Mouse (Mus musculus): ENCODE measurements at regions not wholly inside any gene's neighbourhood (a gene's known extent, or its start where the extent isn't known, plus 50 kb on each side); places are given as distances from the start of the nearest gene placed in this dataset.

GRCm38 (mm10) chr17:72993134-72993533 lies 75.0 kb downstream of the Lbh start:
- ATAC-seq (ENCODE audit: low FRiP score): no peak
- no peak overlapping the region for H3K4me3 ChIP-seq (replicated peaks)
- H3K27ac ChIP-seq: no peak overlapping the region
- no peaks in the 10 kb centered on the region for H3K27me3 ChIP-seq
- no peak overlapping the region for H3K4me2 ChIP-seq
- H3K36me3 ChIP-seq (replicated peaks): no peaks in the 10 kb centered on the region
- no peak overlapping the region for H3K9ac ChIP-seq
- peaks cover 10% of the 10 kb centered on the region for H3K4me1 ChIP-seq
- H3K9me3 ChIP-seq: no peaks in the 10 kb centered on the region

- no peak for ATAC-seq (ENCODE audit: low FRiP score)
- H3K9me3 ChIP-seq: no peaks in the 10 kb centered on the region
These were observed 75.5 kb downstream of the Lbh start for GRCm38 (mm10) chr17:72993626-72994025.

GRCm38 (mm10) chr17:72996539-72996938 lies 78.4 kb downstream of the Lbh start:
- ATAC-seq (ENCODE audit: low FRiP score): no peak
- 80% methylated on average over 7 of the region's 7 CpGs for WGBS
- peaks cover 10% of the 10 kb centered on the region for H3K4me1 ChIP-seq
- H3K4me3 ChIP-seq (replicated peaks): no peak overlapping the region
- no peaks in the 10 kb centered on the region for H3K36me3 ChIP-seq (replicated peaks)
- H3K4me2 ChIP-seq: no peak overlapping the region
- no peak overlapping the region for H3K9ac ChIP-seq
- H3K27me3 ChIP-seq: no peaks in the 10 kb centered on the region
- H3K27ac ChIP-seq: no peak overlapping the region
- H3K9me3 ChIP-seq: no peaks in the 10 kb centered on the region

More at GRCm38 (mm10) chr17:72993626-72994025, 75.5 kb downstream of the Lbh start:
- Histone ChIP-seq H3K27ac (no peak overlapping the region), H3K4me1 (peaks cover 10% of the 10 kb centered on the region), H3K27me3 (no peaks in the 10 kb centered on the region), H3K9ac (no peak overlapping the region), H3K4me3 (replicated peaks) (no peak overlapping the region), H3K36me3 (replicated peaks) (no peaks in the 10 kb centered on the region), H3K4me2 (no peak overlapping the region)
- 48% methylated on average over 7 of the region's 7 CpGs for WGBS

GRCm38 (mm10) chr17:72997301-72997921 lies 79.3 kb downstream of the Lbh start:
- no peak overlapping the region for H3K4me3 ChIP-seq (replicated peaks)
- H3K27ac ChIP-seq: no peak overlapping the region
- no peak overlapping the region for H3K9ac ChIP-seq
- H3K36me3 ChIP-seq (replicated peaks): no peaks in the 10 kb centered on the region
- H3K4me2 ChIP-seq: no peak overlapping the region
- H3K9me3 ChIP-seq: no peaks in the 10 kb centered on the region
- H3K27me3 ChIP-seq: no peaks in the 10 kb centered on the region
- H3K4me1 ChIP-seq: peaks cover 10% of the 10 kb centered on the region
- 0 out of 2 replicates have a peak, but pooled peaks have one; percentile 53 for ATAC-seq (ENCODE audit: low FRiP score)
- WGBS: 17% methylated on average over 5 of the region's 5 CpGs

GRCm38 (mm10) chr17:73005100-73005499 lies 87.0 kb downstream of the Lbh start:
- Histone ChIP-seq H3K9ac (no peak overlapping the region), H3K4me1 (no peaks in the 10 kb centered on the region), H3K4me3 (replicated peaks) (no peak overlapping the region), H3K4me2 (no peak overlapping the region), H3K9me3 (no peaks in the 10 kb centered on the region), H3K27me3 (no peaks in the 10 kb centered on the region), H3K27ac (no peak overlapping the region), H3K36me3 (replicated peaks) (no peaks in the 10 kb centered on the region)
- WGBS: 89% methylated on average over 9 of the region's 9 CpGs
- no peak for ATAC-seq (ENCODE audit: low FRiP score)

- WGBS: 63% methylated on average over 4 of the region's 4 CpGs
These were observed 90.8 kb downstream of the Lbh start for GRCm38 (mm10) chr17:73008901-73009300.

DNA sequence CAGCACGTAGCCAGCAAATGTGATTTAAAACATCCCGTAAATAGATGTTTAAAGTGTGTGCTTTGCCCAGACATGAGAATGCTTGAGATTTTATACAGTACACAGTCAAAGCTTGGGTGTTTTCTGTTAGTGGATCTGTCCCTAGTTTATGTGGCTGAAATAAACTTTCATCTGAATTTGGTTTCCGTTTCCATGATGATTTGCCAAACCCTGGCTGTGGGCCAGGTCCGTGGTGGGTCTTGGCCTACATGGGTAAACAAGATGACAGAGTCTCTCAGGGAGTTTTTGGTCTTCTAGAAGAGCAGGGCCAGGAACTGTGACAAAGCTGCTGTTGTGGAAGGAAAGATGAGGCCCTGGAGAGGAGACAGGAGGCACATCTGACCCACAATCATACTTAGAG lies 91.9 kb downstream of the Lbh start:
- H3K4me2 ChIP-seq: no peak overlapping the region
- no peak overlapping the region for H3K4me3 ChIP-seq (replicated peaks)
- 91% methylated on average over 4 of the region's 4 CpGs for WGBS
- no peaks in the 10 kb centered on the region for H3K27me3 ChIP-seq
- no peaks in the 10 kb centered on the region for H3K9me3 ChIP-seq
- H3K4me1 ChIP-seq: peaks cover 5% of the 10 kb centered on the region
- H3K27ac ChIP-seq: no peak overlapping the region
- no peak for ATAC-seq (ENCODE audit: low FRiP score)
- no peaks in the 10 kb centered on the region for H3K36me3 ChIP-seq (replicated peaks)
- H3K9ac ChIP-seq: no peak overlapping the region

More at GRCm38 (mm10) chr17:73008901-73009300, 90.8 kb downstream of the Lbh start:
- Histone ChIP-seq H3K9me3 (no peaks in the 10 kb centered on the region), H3K4me2 (no peak overlapping the region), H3K27ac (no peak overlapping the region), H3K4me3 (replicated peaks) (no peak overlapping the region), H3K36me3 (replicated peaks) (no peaks in the 10 kb centered on the region), H3K27me3 (no peaks in the 10 kb centered on the region), H3K4me1 (peaks cover 1% of the 10 kb centered on the region), H3K9ac (no peak overlapping the region)
- no peak for ATAC-seq (ENCODE audit: low FRiP score)

DNA sequence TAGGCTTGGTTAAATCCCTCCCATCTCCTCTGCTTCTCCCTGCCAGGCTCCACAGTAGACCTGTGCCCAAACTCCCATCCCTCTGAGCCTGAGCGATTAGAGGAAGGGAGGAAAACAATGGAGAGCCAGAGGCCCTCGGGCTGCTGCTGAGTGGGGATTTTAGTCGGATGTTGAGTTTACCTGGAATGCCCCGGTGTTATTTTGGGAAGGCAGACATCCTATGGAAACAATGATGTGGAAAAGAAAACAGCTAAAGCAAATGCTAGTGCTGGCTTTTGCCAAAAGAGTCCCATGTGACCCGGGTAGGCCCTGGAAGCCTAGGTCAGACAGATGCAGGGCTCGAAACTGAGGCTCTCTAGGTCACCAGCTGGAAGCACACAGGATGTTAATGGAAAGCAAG lies 94.3 kb downstream of the Lbh start:
- no peak for ATAC-seq (ENCODE audit: low FRiP score)
- H3K4me3 ChIP-seq (replicated peaks): no peak overlapping the region
- peaks cover 5% of the 10 kb centered on the region for H3K4me1 ChIP-seq
- no peaks in the 10 kb centered on the region for H3K27me3 ChIP-seq
- H3K36me3 ChIP-seq (replicated peaks): no peaks in the 10 kb centered on the region
- no peak overlapping the region for H3K27ac ChIP-seq
- no peaks in the 10 kb centered on the region for H3K9me3 ChIP-seq
- WGBS: 35% methylated on average over 6 of the region's 6 CpGs
- no peak overlapping the region for H3K4me2 ChIP-seq
- H3K9ac ChIP-seq: no peak overlapping the region

GRCm38 (mm10) chr17:73012954-73013353 lies 94.8 kb upstream of the Lclat1 start:
- H3K4me1 ChIP-seq: peaks cover 5% of the 10 kb centered on the region
- no peak overlapping the region for H3K27ac ChIP-seq
- ATAC-seq (ENCODE audit: low FRiP score): no peak
- H3K27me3 ChIP-seq: no peaks in the 10 kb centered on the region
- H3K36me3 ChIP-seq (replicated peaks): no peaks in the 10 kb centered on the region
- H3K9me3 ChIP-seq: no peaks in the 10 kb centered on the region
- no peak overlapping the region for H3K4me3 ChIP-seq (replicated peaks)
- H3K4me2 ChIP-seq: no peak overlapping the region
- 73% methylated on average over 5 of the region's 5 CpGs for WGBS
- no peak overlapping the region for H3K9ac ChIP-seq

DNA sequence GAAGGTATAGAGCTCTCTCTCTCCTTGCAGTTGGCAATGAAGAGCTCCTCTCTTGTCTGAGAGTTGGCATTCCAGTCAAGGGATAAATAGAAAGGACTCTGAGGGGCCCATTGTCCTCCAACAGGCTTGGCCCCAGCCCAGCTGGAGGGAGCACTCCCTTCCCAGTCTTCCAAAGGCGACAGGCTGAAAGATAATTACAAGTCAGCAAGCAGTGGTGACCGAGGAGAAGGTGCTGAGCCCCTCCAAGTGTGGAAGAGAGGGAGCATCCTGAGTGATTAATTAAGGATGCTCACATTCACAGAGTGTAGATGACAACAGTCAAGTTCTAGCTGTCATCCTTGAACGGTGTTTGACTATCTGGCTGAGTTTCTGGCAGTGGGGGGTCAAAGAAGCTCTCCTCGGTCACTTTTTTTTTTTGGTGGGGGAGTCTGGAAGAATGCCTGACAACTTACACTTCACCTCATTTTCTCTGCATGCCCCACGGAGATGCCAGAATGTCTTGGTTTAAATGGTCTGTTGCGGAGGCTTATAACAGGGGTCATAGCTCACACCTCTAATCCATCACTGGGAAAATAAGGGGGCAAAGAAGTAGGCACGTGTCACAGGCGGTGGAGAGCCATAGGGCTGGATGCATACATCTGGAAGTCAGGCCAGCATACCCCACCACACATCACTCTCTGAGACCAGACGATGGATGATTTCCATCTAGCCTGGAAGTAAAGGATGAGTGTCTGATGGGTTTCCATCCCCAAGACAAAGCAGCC lies 93.5 kb upstream of the Lclat1 start:
- WGBS: 61% methylated on average over 9 of the region's 9 CpGs
- ATAC-seq (ENCODE audit: low FRiP score): no peak

DNA sequence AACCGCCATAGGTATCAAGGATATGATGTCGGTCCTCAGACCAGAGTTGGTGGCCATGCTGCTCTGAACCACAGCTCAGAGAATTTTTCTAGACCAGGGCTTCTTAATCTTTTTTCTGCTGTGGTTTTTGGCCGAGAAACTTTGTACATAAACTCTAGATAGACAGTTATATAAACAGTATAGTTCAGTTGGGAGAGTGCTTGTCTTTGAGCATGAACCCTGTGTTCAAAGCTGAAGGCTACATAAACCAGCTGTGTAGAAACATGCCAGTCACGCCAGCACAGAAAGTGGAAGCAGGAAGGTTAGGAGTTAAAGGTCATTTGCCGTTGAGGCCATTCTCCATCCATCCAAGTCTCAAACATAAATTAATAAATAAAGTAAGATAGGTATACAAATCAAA lies 90.6 kb upstream of the Lclat1 start:
- 87% methylated on average over 5 of the region's 5 CpGs for WGBS
- ATAC-seq (ENCODE audit: low FRiP score): no peak
- no peak overlapping the region for H3K9ac ChIP-seq
- no peak overlapping the region for H3K4me3 ChIP-seq (replicated peaks)
- no peaks in the 10 kb centered on the region for H3K27me3 ChIP-seq
- no peak overlapping the region for H3K27ac ChIP-seq
- no peaks in the 10 kb centered on the region for H3K36me3 ChIP-seq (replicated peaks)
- no peaks in the 10 kb centered on the region for H3K9me3 ChIP-seq
- no peak overlapping the region for H3K4me2 ChIP-seq
- peaks cover 5% of the 10 kb centered on the region for H3K4me1 ChIP-seq

More for the DNA sequence above, 93.5 kb upstream of the Lclat1 start:
- no peak overlapping the region for H3K9ac ChIP-seq
- H3K4me2 ChIP-seq: no peak overlapping the region
- H3K4me1 ChIP-seq: peaks cover 5% of the 10 kb centered on the region
- no peaks in the 10 kb centered on the region for H3K9me3 ChIP-seq
- no peaks in the 10 kb centered on the region for H3K36me3 ChIP-seq (replicated peaks)
- no peaks in the 10 kb centered on the region for H3K27me3 ChIP-seq
- no peak overlapping the region for H3K4me3 ChIP-seq (replicated peaks)
- no peak overlapping the region for H3K27ac ChIP-seq

- Histone ChIP-seq H3K9me3 (no peaks in the 10 kb centered on the region), H3K27me3 (no peaks in the 10 kb centered on the region; the same call in 1 of the 2 replicates), H3K9ac (no peak overlapping the region), H3K4me3 (replicated peaks) (no peak overlapping the region), H3K4me2 (no peak overlapping the region), H3K36me3 (replicated peaks) (no peaks in the 10 kb centered on the region), H3K27ac (no peak overlapping the region), H3K4me1 (no peaks in the 10 kb centered on the region)
- no peak for ATAC-seq (ENCODE audit: low FRiP score)
- WGBS: 75% methylated on average over 8 of the region's 8 CpGs
These were observed 85.1 kb upstream of the Lclat1 start for GRCm38 (mm10) chr17:73022630-73023051.
